Mouse (Mus musculus) kidney, embryonic 16.5 days (tissue): ENCODE measurements around the gene Tasp1. TPM values are rescaled to one million over a fixed set of nuclear protein-coding genes. Genes with fewer than 3 reads are reported as not detected.
"Not testable (repeated sequence)": the region's sequence is repeated elsewhere in the genome, so short reads cannot be mapped to it uniquely, and the experiment has no call there.

Experiments used
- ATAC-seq: fragments of 200-750 bp; cut with Nextera tagmentation; 2 replicates; pipeline ENCODE4 v1.8.0; 2017; ENCODE audit warnings: moderate TSS enrichment; ENCODE audit not compliant: low FRiP score, low TSS enrichment
- H3K27ac ChIP-seq: fragments of 300-500 bp; sonication (generic); 2 replicates; pipeline ENCODE4 v1.5.1; 2014; ENCODE audit warnings: low read length
- H3K27me3 ChIP-seq: fragments of 300-500 bp; sonication (generic); 2 replicates; pipeline ENCODE4 v1.6.1; 2014; ENCODE audit warnings: low read length, control low read depth, mixed read lengths; ENCODE audit not compliant: insufficient read depth
- H3K36me3 ChIP-seq: fragments of 300-500 bp; sonication (generic); 2 replicates; pipeline ENCODE4 v1.6.1; 2014; ENCODE audit warnings: low read length, control low read depth, mixed read lengths; ENCODE audit not compliant: insufficient read depth
- H3K4me1 ChIP-seq: fragments of 300-500 bp; sonication (generic); 2 replicates; pipeline ENCODE4 v1.6.1; 2014; ENCODE audit warnings: low read length, control low read depth, mixed read lengths; ENCODE audit not compliant: insufficient read depth
- H3K4me2 ChIP-seq: fragments of 300-500 bp; sonication (generic); replicated peaks from 2 replicates; pipeline ENCODE4 v1.6.1; 2014; ENCODE audit warnings: low read depth, low read length
- H3K4me3 ChIP-seq: fragments of 300-500 bp; sonication (generic); 2 replicates; pipeline ENCODE4 v1.5.1; 2014; ENCODE audit warnings: mild to moderate bottlenecking, low read length
- H3K9ac ChIP-seq: fragments of 300-500 bp; sonication (generic); replicated peaks from 2 replicates; pipeline ENCODE4 v1.6.1; 2014; ENCODE audit warnings: low read length
- H3K9me3 ChIP-seq: fragments of 300-500 bp; sonication (generic); 2 replicates; pipeline ENCODE4 v1.6.1; 2016; ENCODE audit warnings: low read length, control low read depth
- WGBS: fragments of 180-500 bp; shearing (Covaris S2); extraction: QIAGEN DNeasy Blood & Tissue Kit; methylation state at CpG from one replicate; pipeline ENCODE4 v1.1.7; 2014; 5-methylcytosine and 5-hydroxymethylcytosine counted together
- polyA plus RNA-seq: library from polyadenylated mRNA; unstranded; fragments of >200 nt; fragmentation: Nextera tagmentation; extraction: Ambion mirVana; gene quantifications from 2 replicates; pipeline ENCODE4 v1.2.1, GENCODE M21; 2015

Tasp1 gene
- polyA plus RNA-seq, 1 experiment from 2014 or later = 20.5 TPM

- WGBS = 94% methylated on average over 2 of the region's 2 CpGs
Measured at GRCm38 (mm10) chr2:139998170-139998569, 68.4 kb downstream of the Tasp1 start.

GRCm38 (mm10) chr2:139989907-139990306 is 76.7 kb downstream of the Tasp1 start:
- not testable (repeated sequence) for H3K36me3 ChIP-seq, H3K27me3 ChIP-seq, H3K4me1 ChIP-seq, H3K4me2 ChIP-seq, H3K9me3 ChIP-seq, ATAC-seq, H3K27ac ChIP-seq, H3K4me3 ChIP-seq, H3K9ac ChIP-seq
- WGBS = 89% methylated on average over 1 of the region's 1 CpGs

More at GRCm38 (mm10) chr2:139998170-139998569, 68.4 kb downstream of the Tasp1 start:
- Histone ChIP-seq H3K4me2 (no peak overlapping the region), H3K4me1 (no peaks in the 10 kb centered on the region), H3K4me3 (no peak overlapping the region), H3K9ac (no peak overlapping the region), H3K36me3 (no peaks in the 10 kb centered on the region), H3K27ac (no peak overlapping the region), H3K27me3 (no peaks in the 10 kb centered on the region), H3K9me3 (no peaks in the 10 kb centered on the region)
- ATAC-seq = no peak

- H3K36me3 ChIP-seq = no peaks in the 10 kb centered on the region
- no peak overlapping the region for H3K9ac ChIP-seq
- 34% methylated on average over 2 of the region's 2 CpGs for WGBS
- no peak overlapping the region for H3K4me3 ChIP-seq
- no peaks in the 10 kb centered on the region for H3K27me3 ChIP-seq
- H3K27ac ChIP-seq = no peak overlapping the region
- H3K9me3 ChIP-seq = no peaks in the 10 kb centered on the region
- H3K4me2 ChIP-seq = no peak overlapping the region
- ATAC-seq = no peak
- H3K4me1 ChIP-seq = no peaks in the 10 kb centered on the region
Measured at GRCm38 (mm10) chr2:139967451-139967850, 99.2 kb downstream of the Tasp1 start.

- Histone ChIP-seq H3K4me2 (no peak overlapping the region), H3K27ac (no peak overlapping the region), H3K4me3 (no peak overlapping the region), H3K27me3 (no peaks in the 10 kb centered on the region), H3K9me3 (no peaks in the 10 kb centered on the region), H3K9ac (no peak overlapping the region), H3K36me3 (no peaks in the 10 kb centered on the region), H3K4me1 (no peaks in the 10 kb centered on the region)
- 59% methylated on average over 3 of the region's 3 CpGs for WGBS
- no peak for ATAC-seq
Measured at GRCm38 (mm10) chr2:139966288-139966687, 100.3 kb downstream of the Tasp1 start.

GRCm38 (mm10) chr2:139948843-139949242 is 117.8 kb downstream of the Tasp1 start:
- no peak overlapping the region for H3K4me3 ChIP-seq
- H3K27me3 ChIP-seq = no peaks in the 10 kb centered on the region
- H3K9me3 ChIP-seq = no peaks in the 10 kb centered on the region
- no peaks in the 10 kb centered on the region for H3K4me1 ChIP-seq
- H3K36me3 ChIP-seq = 0 out of 2 replicates have a peak, but pooled peaks cover 2% of the 10 kb centered on the region
- H3K27ac ChIP-seq = no peak overlapping the region
- no peak overlapping the region for H3K4me2 ChIP-seq
- ATAC-seq = no peak
- H3K9ac ChIP-seq = no peak overlapping the region
- 32% methylated on average over 1 of the region's 1 CpGs for WGBS

GRCm38 (mm10) chr2:139937581-139937980 is 129.0 kb downstream of the Tasp1 start:
- Histone ChIP-seq H3K9me3 (no peaks in the 10 kb centered on the region), H3K27ac (no peak overlapping the region), H3K27me3 (no peaks in the 10 kb centered on the region), H3K36me3 (no peaks in the 10 kb centered on the region), H3K4me3 (no peak overlapping the region), H3K9ac (no peak overlapping the region), H3K4me2 (no peak overlapping the region), H3K4me1 (no peaks in the 10 kb centered on the region)
- ATAC-seq = no peak
- 72% methylated on average over 2 of the region's 2 CpGs for WGBS

- no peak overlapping the region for H3K27ac ChIP-seq
- H3K36me3 ChIP-seq = no peaks in the 10 kb centered on the region
- no peak overlapping the region for H3K9ac ChIP-seq
- no peak overlapping the region for H3K4me3 ChIP-seq
- H3K27me3 ChIP-seq = no peaks in the 10 kb centered on the region
- WGBS = 83% methylated on average over 10 of the region's 10 CpGs
- ATAC-seq = no peak
- no peak overlapping the region for H3K4me2 ChIP-seq
- no peaks in the 10 kb centered on the region for H3K9me3 ChIP-seq
- H3K4me1 ChIP-seq = no peaks in the 10 kb centered on the region
Measured at GRCm38 (mm10) chr2:139934577-139934976, 132.0 kb downstream of the Tasp1 start.

- Histone ChIP-seq H3K4me2 (no peak overlapping the region), H3K36me3 (no peaks in the 10 kb centered on the region), H3K27me3 (no peaks in the 10 kb centered on the region), H3K4me1 (no peaks in the 10 kb centered on the region), H3K4me3 (no peak overlapping the region), H3K9me3 (no peaks in the 10 kb centered on the region), H3K9ac (no peak overlapping the region), H3K27ac (no peak overlapping the region)
- ATAC-seq = no peak
- 63% methylated on average over 4 of the region's 4 CpGs for WGBS
Measured at GRCm38 (mm10) chr2:139934033-139934572, 132.5 kb downstream of the Tasp1 start.

- Histone ChIP-seq H3K4me3 (no peak overlapping the region), H3K27me3 (no peaks in the 10 kb centered on the region), H3K4me1 (no peaks in the 10 kb centered on the region), H3K27ac (no peak overlapping the region), H3K36me3 (no peaks in the 10 kb centered on the region), H3K9me3 (no peaks in the 10 kb centered on the region), H3K4me2 (no peak overlapping the region), H3K9ac (no peak overlapping the region)
- 75% methylated on average over 2 of the region's 2 CpGs for WGBS
- ATAC-seq = no peak
Measured at GRCm38 (mm10) chr2:139932211-139932610, 134.4 kb downstream of the Tasp1 start.

GRCm38 (mm10) chr2:139924937-139925336 is 141.7 kb downstream of the Tasp1 start:
- H3K9ac ChIP-seq = no peak overlapping the region
- 22% methylated on average over 1 of the region's 1 CpGs for WGBS
- no peaks in the 10 kb centered on the region for H3K27me3 ChIP-seq
- H3K4me2 ChIP-seq = no peak overlapping the region
- H3K27ac ChIP-seq = no peak overlapping the region
- no peaks in the 10 kb centered on the region for H3K9me3 ChIP-seq
- ATAC-seq = no peak
- H3K4me3 ChIP-seq = no peak overlapping the region
- H3K4me1 ChIP-seq = no peaks in the 10 kb centered on the region
- H3K36me3 ChIP-seq = no peaks in the 10 kb centered on the region
